Mouse (Mus musculus) frontal cortex, postnatal 36 days (tissue): ENCODE measurements around the gene Ghitm.

ENCODE experiments used
- DNase-seq, 2 experiments: peaks; one replicate each; pipeline ENCODE4 v3.0.0; 2022; ENCODE audit warnings: low spot score in 2 of 2

The Ghitm gene

GRCm38 (mm10) chr14:37104747-37105146 is 30.3 kb downstream of the Ghitm start:
- no peak for DNase-seq

GRCm38 (mm10) chr14:37102484-37102883 is 32.6 kb downstream of the Ghitm start:
- no peak for DNase-seq

GRCm38 (mm10) chr14:37101531-37101930 is 33.5 kb downstream of the Ghitm start:
- DNase-seq, result no peak

- DNase-seq, result peak in 1 of 2 experiments; percentile 31
These were observed 37.0 kb downstream of the Ghitm start, which contains the start of gene Cdhr1 for GRCm38 (mm10) chr14:37097956-37098530. Cdhr1 (minus strand) TSS chr14:37098347.

GRCm38 (mm10) chr14:37095556-37095955 is 39.5 kb downstream of the Ghitm start:
- DNase-seq, result no peak

GRCm38 (mm10) chr14:37094436-37094835 is 40.6 kb downstream of the Ghitm start:
- DNase-seq, result no peak

- no peak for DNase-seq
These were observed 51.3 kb downstream of the Ghitm start for GRCm38 (mm10) chr14:37083755-37084154.

GRCm38 (mm10) chr14:37080724-37081123 is 54.3 kb downstream of the Ghitm start:
- no peak for DNase-seq
